Comparison of ENCODE assay signal across 11 mouse cellular contexts in the genomic region with DNA sequence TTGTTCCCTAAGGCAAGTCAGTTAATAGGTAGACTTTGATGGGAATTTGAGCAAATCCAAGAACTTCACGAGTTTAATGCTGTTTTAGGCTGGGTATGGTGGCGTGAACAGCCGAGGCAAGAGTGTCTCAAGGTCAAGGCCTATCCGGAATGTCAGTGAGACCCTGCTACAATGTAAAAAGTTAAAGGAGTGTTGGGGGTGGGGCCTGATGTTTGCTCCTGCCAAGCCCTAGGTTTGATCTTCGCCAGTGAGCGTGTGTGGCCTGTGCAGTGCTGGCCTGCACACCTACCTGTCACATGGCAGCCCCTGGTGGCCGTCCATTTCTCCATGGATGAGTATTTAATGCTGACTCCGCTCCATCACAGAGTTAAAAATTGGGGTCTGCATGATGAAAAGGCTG. TPM values are rescaled to one million over a fixed set of nuclear protein-coding genes. Genes with fewer than 3 reads are reported as not detected.
A peak's percentile ranks its signal among the peaks of the same experiment; 100 is the strongest.
DNase-seq lines count a peak whose midpoint lies in the region; ATAC-seq and TF ChIP-seq lines count a peak whose summit lies in the region.
"Had no signal": no experiment of that assay in that cellular context is flagged by ENCODE, and none has a peak within 500 bp of the region (broad histone marks: within the 10 kb centered on the region; RNA-seq: fewer than 3 reads in every experiment).

No protein-coding gene starts in this region.

- no peaks in the 10 kb centered on the region for H3K9me3 ChIP-seq in hindbrain, embryonic 12.5 days (replicated peaks)
- H3K9me3 ChIP-seq in hindbrain, embryonic 16.5 days (ENCODE audit: control insufficient read depth, low read length) = no peaks in the 10 kb centered on the region
- H3K9me3 ChIP-seq in midbrain, embryonic 12.5 days = no peaks in the 10 kb centered on the region
- H3K9me3 ChIP-seq in midbrain, embryonic 11.5 days (ENCODE audit: control insufficient read depth, low read length) = no peaks in the 10 kb centered on the region
- H3K9me3 ChIP-seq in intestine, embryonic 16.5 days (ENCODE audit: control insufficient read depth, low read length) = no peaks in the 10 kb centered on the region
- H3K9me3 ChIP-seq in stomach, postnatal 0 days (ENCODE audit: control insufficient read depth, low read length) = no peaks in the 10 kb centered on the region
- H3K9me3 ChIP-seq: hindbrain, embryonic 13.5 days had no signal

- H3K9ac ChIP-seq in hindbrain, embryonic 12.5 days = no peak overlapping the region
- no peak overlapping the region for H3K9ac ChIP-seq in hindbrain, embryonic 16.5 days (ENCODE audit: low read depth, low read length)
- no peak overlapping the region for H3K9ac ChIP-seq in midbrain, embryonic 12.5 days (replicated peaks)
- no peak overlapping the region for H3K9ac ChIP-seq in midbrain, embryonic 11.5 days (ENCODE audit: low read length)
- peak overlapping the region; percentile 42 for H3K9ac ChIP-seq in intestine, embryonic 16.5 days (ENCODE audit: low read depth, low read length)
- peak overlapping the region; percentile 8; the same call in 1 of the 2 replicates for H3K9ac ChIP-seq in stomach, postnatal 0 days (ENCODE audit: low read length)
- H3K9ac ChIP-seq: hindbrain, embryonic 13.5 days had no signal

- H3K4me3 ChIP-seq in hindbrain, embryonic 12.5 days = no peak overlapping the region
- H3K4me3 ChIP-seq in hindbrain, embryonic 16.5 days (ENCODE audit: low read length) = no peak overlapping the region
- H3K4me3 ChIP-seq in midbrain, embryonic 12.5 days = no peak overlapping the region
- no peak overlapping the region for H3K4me3 ChIP-seq in midbrain, embryonic 11.5 days (ENCODE audit: low read depth, low read length)
- no peak overlapping the region for H3K4me3 ChIP-seq in intestine, embryonic 16.5 days (ENCODE audit: low read length)
- no peak overlapping the region for H3K4me3 ChIP-seq in stomach, postnatal 0 days (ENCODE audit: low read depth, low read length)
- H3K4me3 ChIP-seq: hindbrain, embryonic 13.5 days had no signal

- H3K27me3 ChIP-seq in hindbrain, embryonic 12.5 days = no peaks in the 10 kb centered on the region
- no peaks in the 10 kb centered on the region for H3K27me3 ChIP-seq in hindbrain, embryonic 16.5 days (replicated peaks; ENCODE audit: control insufficient read depth, insufficient read depth, low read length)
- no peaks in the 10 kb centered on the region for H3K27me3 ChIP-seq in midbrain, embryonic 12.5 days
- no peaks in the 10 kb centered on the region for H3K27me3 ChIP-seq in midbrain, embryonic 11.5 days (ENCODE audit: control insufficient read depth, insufficient read depth, low read length)
- no peaks in the 10 kb centered on the region for H3K27me3 ChIP-seq in intestine, embryonic 16.5 days (replicated peaks; ENCODE audit: control insufficient read depth, insufficient read depth, low read length)
- no peaks in the 10 kb centered on the region for H3K27me3 ChIP-seq in stomach, postnatal 0 days (ENCODE audit: control insufficient read depth, insufficient read depth, low read length)
- H3K27me3 ChIP-seq: hindbrain, embryonic 13.5 days had no signal

- 0 out of 2 replicates have a peak overlapping the region, but pooled peaks have one; percentile 23 for H3K27ac ChIP-seq in hindbrain, embryonic 12.5 days
- H3K27ac ChIP-seq in hindbrain, embryonic 16.5 days (ENCODE audit: low read depth, low read length) = no peak overlapping the region
- H3K27ac ChIP-seq in midbrain, embryonic 12.5 days (replicated peaks) = peak overlapping the region; percentile 20; the same call in 1 of the 2 replicates
- no peak overlapping the region for H3K27ac ChIP-seq in midbrain, embryonic 11.5 days (ENCODE audit: low read depth, low read length)
- H3K27ac ChIP-seq in intestine, embryonic 16.5 days (ENCODE audit: low read length) = peak overlapping the region; percentile 66
- no peak overlapping the region for H3K27ac ChIP-seq in stomach, postnatal 0 days (replicated peaks)
- H3K27ac ChIP-seq: hindbrain, embryonic 13.5 days had no signal

- no peak overlapping the region for H3K4me2 ChIP-seq in hindbrain, embryonic 12.5 days (replicated peaks)
- no peak overlapping the region for H3K4me2 ChIP-seq in hindbrain, embryonic 16.5 days (ENCODE audit: low read length)
- H3K4me2 ChIP-seq in midbrain, embryonic 12.5 days (replicated peaks) = no peak overlapping the region
- H3K4me2 ChIP-seq in midbrain, embryonic 11.5 days = no peak overlapping the region
- H3K4me2 ChIP-seq in intestine, embryonic 16.5 days (ENCODE audit: low read depth, low read length) = peak overlapping the region; percentile 14; the same call in 1 of the 2 replicates
- H3K4me2 ChIP-seq in stomach, postnatal 0 days (replicated peaks; ENCODE audit: low read depth) = no peak overlapping the region; the same call in 1 of the 2 replicates
- H3K4me2 ChIP-seq: hindbrain, embryonic 13.5 days had no signal

- peaks cover 47% of the 10 kb centered on the region for H3K4me1 ChIP-seq in hindbrain, embryonic 12.5 days
- peaks cover 35% of the 10 kb centered on the region for H3K4me1 ChIP-seq in hindbrain, embryonic 16.5 days (ENCODE audit: control insufficient read depth, insufficient read depth, low read depth, low read length)
- peaks cover 55% of the 10 kb centered on the region for H3K4me1 ChIP-seq in midbrain, embryonic 12.5 days
- peaks cover 39% of the 10 kb centered on the region for H3K4me1 ChIP-seq in midbrain, embryonic 11.5 days (ENCODE audit: control insufficient read depth, insufficient read depth, low read length)
- H3K4me1 ChIP-seq in intestine, embryonic 16.5 days (ENCODE audit: control insufficient read depth, insufficient read depth, low read length) = peaks cover 47% of the 10 kb centered on the region
- peaks cover 23% of the 10 kb centered on the region for H3K4me1 ChIP-seq in stomach, postnatal 0 days (replicated peaks; ENCODE audit: control insufficient read depth, insufficient read depth)

- TF ChIP-seq CTCF in stomach, postnatal 0 days (IDR thresholded peaks at IDR 0.05; ENCODE audit: low read depth) = peak; percentile 43

- peaks cover 24% of the 10 kb centered on the region for H3K36me3 ChIP-seq in hindbrain, embryonic 12.5 days
- H3K36me3 ChIP-seq in hindbrain, embryonic 16.5 days (ENCODE audit: control insufficient read depth, insufficient read depth, low read length) = no peaks in the 10 kb centered on the region
- H3K36me3 ChIP-seq in midbrain, embryonic 12.5 days = peaks cover 26% of the 10 kb centered on the region
- H3K36me3 ChIP-seq in midbrain, embryonic 11.5 days (ENCODE audit: control insufficient read depth, insufficient read depth, low read length) = peaks cover 7% of the 10 kb centered on the region; the same call in 1 of the 2 replicates
- 0 out of 2 replicates have a peak, but pooled peaks cover 2% of the 10 kb centered on the region for H3K36me3 ChIP-seq in intestine, embryonic 16.5 days (ENCODE audit: control insufficient read depth, insufficient read depth, low read length)
- H3K36me3 ChIP-seq in stomach, postnatal 0 days (ENCODE audit: control insufficient read depth, insufficient read depth, low read length) = peaks cover 2% of the 10 kb centered on the region; the same call in 1 of the 2 replicates

- DNase-seq in midbrain, embryonic 11.5 days (ENCODE audit: low spot score, missing footprints) = no peak
- DNase-seq in stomach, postnatal 0 days (ENCODE audit: low spot score) = peak; percentile 39
- DNase-seq in adrenal gland, postnatal 10 days = no peak
- no peak for DNase-seq in left cerebral cortex, adult 11 months (ENCODE audit: low spot score)
- DNase-seq: lung, postnatal 10 days; thymus, postnatal 25 days had no signal

- no peak for ATAC-seq in hindbrain, embryonic 12.5 days (ENCODE audit: low FRiP score)
- ATAC-seq in hindbrain, embryonic 16.5 days = no peak
- no peak for ATAC-seq in midbrain, embryonic 12.5 days (ENCODE audit: low FRiP score, low read depth)
- ATAC-seq in midbrain, embryonic 11.5 days (ENCODE audit: low FRiP score) = no peak
- no peak for ATAC-seq in intestine, embryonic 16.5 days
- ATAC-seq in stomach, postnatal 0 days (ENCODE audit: low FRiP score, low TSS enrichment) = no peak

- TF ChIP-seq EP300 in stomach, postnatal 0 days (optimal IDR thresholded peaks at IDR 0.05) = no peak

- 70% methylated on average over 8 of the region's 8 CpGs for WGBS in hindbrain, embryonic 12.5 days
- 56% methylated on average over 8 of the region's 8 CpGs for WGBS in hindbrain, embryonic 16.5 days
- 63% methylated on average over 8 of the region's 8 CpGs for WGBS in midbrain, embryonic 12.5 days
- WGBS in midbrain, embryonic 11.5 days = 67% methylated on average over 8 of the region's 8 CpGs
- WGBS in intestine, embryonic 16.5 days = 58% methylated on average over 8 of the region's 8 CpGs
- WGBS in stomach, postnatal 0 days = 41% methylated on average over 8 of the region's 8 CpGs

RNA-seq across cellular contexts. Expression of a gene that starts 5.5 kb away (rescaled TPM):
- 19.6 TPM in 2 replicates for polyA plus RNA-seq in hindbrain, embryonic 12.5 days (2016; fragmentation: Nextera tagmentation; extraction: Ambion mirVana)
- 11.2 and 12.8 TPM in 2 replicates for polyA plus RNA-seq in hindbrain, embryonic 16.5 days (2015; fragmentation: Nextera tagmentation; extraction: Ambion mirVana)
- polyA plus RNA-seq in midbrain, embryonic 12.5 days (2016; fragmentation: Nextera tagmentation; extraction: Ambion mirVana) = 17.7 and 19.1 TPM in 2 replicates
- 14.1 and 16.5 TPM in 2 replicates for polyA plus RNA-seq in midbrain, embryonic 11.5 days (2014; fragmentation: Nextera tagmentation; extraction: Ambion mirVana)
- polyA plus RNA-seq in intestine, embryonic 16.5 days (2015; fragmentation: Nextera tagmentation; extraction: Ambion mirVana) = 9.9 and 11.8 TPM in 2 replicates
- polyA plus RNA-seq in stomach, postnatal 0 days (2015; fragmentation: Nextera tagmentation; extraction: Ambion mirVana) = 7.6 and 8.3 TPM in 2 replicates
- 10 to 100 TPM; 20.4 to 23.5 TPM for total RNA-seq in adrenal gland, postnatal 10 days (2021)

RNA-seq across cellular contexts. Expression of a gene that starts 51.3 kb away (rescaled TPM):
- 26.6 and 30.9 TPM in 2 replicates for polyA plus RNA-seq in hindbrain, embryonic 12.5 days (2016; fragmentation: Nextera tagmentation; extraction: Ambion mirVana)
- 57.3 and 62.1 TPM in 2 replicates for polyA plus RNA-seq in hindbrain, embryonic 16.5 days (2015; fragmentation: Nextera tagmentation; extraction: Ambion mirVana)
- 23.5 and 24.0 TPM in 2 replicates for polyA plus RNA-seq in midbrain, embryonic 12.5 days (2016; fragmentation: Nextera tagmentation; extraction: Ambion mirVana)
- polyA plus RNA-seq in midbrain, embryonic 11.5 days (2014; fragmentation: Nextera tagmentation; extraction: Ambion mirVana) = 18.3 and 21.7 TPM in 2 replicates
- 29.2 and 32.0 TPM in 2 replicates for polyA plus RNA-seq in intestine, embryonic 16.5 days (2015; fragmentation: Nextera tagmentation; extraction: Ambion mirVana)
- 61.8 and 62.0 TPM in 2 replicates for polyA plus RNA-seq in stomach, postnatal 0 days (2015; fragmentation: Nextera tagmentation; extraction: Ambion mirVana)
- total RNA-seq in adrenal gland, postnatal 10 days (2021) = 10 to 100 TPM; 83.6 to 94.5 TPM

Comparison
In these comparisons a context has a peak if more than half of its experiments do, and no peak if none do; other contexts are left out.
1. H3K27ac ChIP-seq: peak in hindbrain, embryonic 12.5 days (single experiment), midbrain, embryonic 12.5 days (single experiment) and intestine, embryonic 16.5 days (single experiment); none in hindbrain, embryonic 16.5 days (single experiment), midbrain, embryonic 11.5 days (single experiment) and stomach, postnatal 0 days (single experiment).
2. H3K9ac ChIP-seq: peak in intestine, embryonic 16.5 days (single experiment) and stomach, postnatal 0 days (single experiment); none in hindbrain, embryonic 12.5 days (single experiment), hindbrain, embryonic 16.5 days (single experiment), midbrain, embryonic 12.5 days (single experiment) and midbrain, embryonic 11.5 days (single experiment).